In the genomic region with DNA sequence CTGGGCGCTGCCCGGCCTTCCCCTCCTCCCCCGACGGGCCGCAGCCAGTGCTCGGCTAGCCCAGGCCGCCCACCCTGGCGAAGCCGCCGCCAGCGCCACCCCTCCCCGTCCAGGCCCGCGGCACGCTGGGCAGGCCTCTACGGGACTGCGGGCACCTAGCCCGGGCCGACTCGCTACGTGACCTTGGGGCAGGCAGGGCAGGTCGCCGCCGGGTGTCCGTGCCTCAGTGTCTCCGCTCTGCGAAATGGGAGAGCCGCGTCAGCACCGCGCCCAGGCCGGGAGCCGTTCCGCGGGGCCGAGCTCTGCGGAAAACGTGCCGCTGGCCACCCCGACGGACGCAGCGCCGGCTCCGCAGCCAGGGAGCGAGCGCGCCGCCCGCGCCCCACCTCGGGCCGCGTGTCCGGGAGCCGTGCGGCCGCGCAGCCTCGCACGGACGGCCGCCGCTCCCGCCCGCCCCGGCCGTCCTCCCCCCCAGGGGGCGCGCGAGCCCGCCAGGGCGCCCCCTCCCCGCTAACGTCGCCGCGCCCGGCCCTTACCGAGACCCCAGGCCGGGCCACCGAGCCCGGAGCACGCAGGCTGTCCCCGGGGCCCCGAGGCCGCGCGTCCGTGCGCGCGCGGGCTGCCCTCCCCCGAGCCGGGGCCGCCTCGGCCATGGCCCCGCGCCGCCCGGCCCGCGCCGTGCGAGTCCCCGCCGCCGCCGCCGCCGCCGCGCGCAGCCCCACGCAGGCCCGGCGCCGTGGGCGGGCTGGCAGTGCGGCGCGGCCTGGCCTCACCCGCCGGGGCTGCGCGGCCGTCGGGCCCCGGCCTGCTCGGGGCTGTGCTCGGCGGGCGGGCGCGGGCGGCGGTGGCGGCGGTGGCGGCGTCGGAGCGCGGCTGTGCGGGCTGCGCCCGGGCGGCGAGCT, we compare ENCODE assay signal across 8 mouse cellular contexts. TPM values are rescaled to one million over a fixed set of nuclear protein-coding genes. Genes with fewer than 3 reads are reported as not detected.
DNase-seq lines count a peak whose midpoint lies in the region; ATAC-seq and TF ChIP-seq lines count a peak whose summit lies in the region.

No protein-coding gene starts in this region.

- H3K27ac ChIP-seq in layer of hippocampus, adult 2 months = peak overlapping the region; percentile 80
- H3K27ac ChIP-seq in forebrain, embryonic 11.5 days (ENCODE audit: low read depth, low read length) = peak overlapping the region; percentile 84; the same call in 1 of the 2 replicates
- H3K27ac ChIP-seq in hindbrain, embryonic 12.5 days = peak overlapping the region; percentile 92
- peak overlapping the region; percentile 92; the same call in 1 of the 2 replicates for H3K27ac ChIP-seq in limb, embryonic 12.5 days
- H3K27ac ChIP-seq in midbrain, embryonic 10.5 days (replicated peaks) = peak overlapping the region; percentile 94

- H3K4me1 ChIP-seq in forebrain, embryonic 11.5 days (replicated peaks; ENCODE audit: control insufficient read depth, insufficient read depth, low read length) = 0 out of 2 replicates have a peak, but pooled peaks cover 2% of the 10 kb centered on the region
- H3K4me1 ChIP-seq in hindbrain, embryonic 12.5 days = peaks cover 13% of the 10 kb centered on the region
- peaks cover 9% of the 10 kb centered on the region for H3K4me1 ChIP-seq in limb, embryonic 12.5 days (replicated peaks)
- H3K4me1 ChIP-seq in midbrain, embryonic 10.5 days = peaks cover 24% of the 10 kb centered on the region

- under 1% methylated on average over 94 of the region's 150 CpGs for WGBS in forebrain, embryonic 11.5 days
- WGBS in hindbrain, embryonic 12.5 days = under 1% methylated on average over 81 of the region's 150 CpGs
- under 1% methylated on average over 117 of the region's 150 CpGs for WGBS in limb, embryonic 12.5 days
- WGBS in midbrain, embryonic 10.5 days = 11% methylated on average over 139 of the region's 150 CpGs

- H3K27me3 ChIP-seq in forebrain, embryonic 11.5 days (ENCODE audit: control insufficient read depth, insufficient read depth, low read length) = no peaks in the 10 kb centered on the region
- H3K27me3 ChIP-seq in hindbrain, embryonic 12.5 days = no peaks in the 10 kb centered on the region
- no peaks in the 10 kb centered on the region for H3K27me3 ChIP-seq in limb, embryonic 12.5 days
- no peaks in the 10 kb centered on the region for H3K27me3 ChIP-seq in midbrain, embryonic 10.5 days (ENCODE audit: low read depth, poor library complexity, severe bottlenecking)

- H3K9me3 ChIP-seq in forebrain, embryonic 11.5 days (ENCODE audit: control insufficient read depth, low read length) = no peaks in the 10 kb centered on the region
- no peaks in the 10 kb centered on the region for H3K9me3 ChIP-seq in hindbrain, embryonic 12.5 days (replicated peaks)
- no peaks in the 10 kb centered on the region for H3K9me3 ChIP-seq in limb, embryonic 12.5 days
- no peaks in the 10 kb centered on the region for H3K9me3 ChIP-seq in midbrain, embryonic 10.5 days (replicated peaks)

- peak overlapping the region; percentile 79 for H3K9ac ChIP-seq in forebrain, embryonic 11.5 days (ENCODE audit: low read length)
- peak overlapping the region; percentile 90 for H3K9ac ChIP-seq in hindbrain, embryonic 12.5 days
- H3K9ac ChIP-seq in limb, embryonic 12.5 days (replicated peaks) = peak overlapping the region; percentile 84

- ATAC-seq in cerebellum, adult (ENCODE audit: insufficient number of reproducible peaks, low FRiP score, low TSS enrichment) = peak; percentile 41
- ATAC-seq in forebrain, embryonic 11.5 days (replicated peaks; ENCODE audit: low FRiP score) = peak; percentile 60
- ATAC-seq in hindbrain, embryonic 12.5 days (ENCODE audit: low FRiP score) = peak; percentile 61
- ATAC-seq in limb, embryonic 12.5 days (ENCODE audit: insufficient number of reproducible peaks, insufficient read depth, low FRiP score, low TSS enrichment, low read depth) = peak; percentile 60

- peaks cover 5% of the 10 kb centered on the region; the same call in 1 of the 2 replicates for H3K36me3 ChIP-seq in forebrain, embryonic 11.5 days (ENCODE audit: control insufficient read depth, insufficient read depth, low read length)
- peaks cover 22% of the 10 kb centered on the region for H3K36me3 ChIP-seq in hindbrain, embryonic 12.5 days
- peaks cover 24% of the 10 kb centered on the region for H3K36me3 ChIP-seq in limb, embryonic 12.5 days
- peaks cover 28% of the 10 kb centered on the region for H3K36me3 ChIP-seq in midbrain, embryonic 10.5 days

- no peak; the same call in 1 of the 2 replicates for TF ChIP-seq CTCF in layer of hippocampus, adult 2 months (conservative IDR thresholded peaks at IDR 0.05)

- H3K4me3 ChIP-seq in layer of hippocampus, adult 2 months = peak overlapping the region; percentile 72
- peak overlapping the region; percentile 92 for H3K4me3 ChIP-seq in forebrain, embryonic 11.5 days (ENCODE audit: low read depth, low read length)
- H3K4me3 ChIP-seq in hindbrain, embryonic 12.5 days = peak overlapping the region; percentile 82
- H3K4me3 ChIP-seq in limb, embryonic 12.5 days (replicated peaks) = peak overlapping the region; percentile 85
- H3K4me3 ChIP-seq in midbrain, embryonic 10.5 days = peak overlapping the region; percentile 79

- H3K4me2 ChIP-seq in forebrain, embryonic 11.5 days (ENCODE audit: low read depth, low read length, severe bottlenecking) = peak overlapping the region; percentile 83
- peak overlapping the region; percentile 73 for H3K4me2 ChIP-seq in hindbrain, embryonic 12.5 days (replicated peaks)
- H3K4me2 ChIP-seq in limb, embryonic 12.5 days = peak overlapping the region; percentile 86

- peak in 1 of 2 experiments; percentile 21 for DNase-seq in layer of hippocampus, adult 2 months (ENCODE audit: low spot score in 2 of 2)
- no peak for DNase-seq in layer of hippocampus, adult 9-11 months
- peak; percentile 76 for DNase-seq in forebrain, embryonic 11.5 days (ENCODE audit: low spot score)
- peak; percentile 60 for DNase-seq in midbrain, embryonic 10.5 days (ENCODE audit: low spot score)
- peak; percentile 39 to 78 for DNase-seq in spleen, postnatal 4 days (ENCODE audit: low spot score in 2 of 2)

RNA-seq across cellular contexts. Expression of gene Zfp777, which starts 1.0 kb away (rescaled TPM):
- 10 to 100 TPM; 36.8 to 37.4 TPM for total RNA-seq in layer of hippocampus, adult 2 months (2021)
- polyA plus RNA-seq in forebrain, embryonic 11.5 days (2014; fragmentation: Nextera tagmentation; extraction: Ambion mirVana) = 10.8 and 12.3 TPM in 2 replicates
- polyA plus RNA-seq in hindbrain, embryonic 12.5 days (2016; fragmentation: Nextera tagmentation; extraction: Ambion mirVana) = 10.7 and 11.1 TPM in 2 replicates
- 10.3 and 10.8 TPM in 2 replicates for polyA plus RNA-seq in limb, embryonic 12.5 days (2016; fragmentation: Nextera tagmentation; extraction: Ambion mirVana)
- polyA plus RNA-seq in midbrain, embryonic 10.5 days (2016; fragmentation: Nextera tagmentation; extraction: Ambion mirVana) = 9.6 and 10.5 TPM in 2 replicates

RNA-seq across cellular contexts. Expression of gene Zfp746, which starts 38.7 kb away (rescaled TPM):
- 10 to 100 TPM; 31.3 to 34.4 TPM for total RNA-seq in layer of hippocampus, adult 2 months (2021)
- polyA plus RNA-seq in forebrain, embryonic 11.5 days (2014; fragmentation: Nextera tagmentation; extraction: Ambion mirVana) = 23.4 and 24.9 TPM in 2 replicates
- polyA plus RNA-seq in hindbrain, embryonic 12.5 days (2016; fragmentation: Nextera tagmentation; extraction: Ambion mirVana) = 30.1 and 30.3 TPM in 2 replicates
- 34.8 and 35.3 TPM in 2 replicates for polyA plus RNA-seq in limb, embryonic 12.5 days (2016; fragmentation: Nextera tagmentation; extraction: Ambion mirVana)
- 19.1 and 19.3 TPM in 2 replicates for polyA plus RNA-seq in midbrain, embryonic 10.5 days (2016; fragmentation: Nextera tagmentation; extraction: Ambion mirVana)
